Mouse (Mus musculus) adrenal gland, adult 2 months (tissue): ENCODE data around the gene Dusp27. TPM values are rescaled to one million over a fixed set of nuclear protein-coding genes. Genes with fewer than 3 reads are reported as not detected.

ENCODE experiments used
- DNase-seq: peaks from one replicate; pipeline ENCODE4 v3.0.0; 2021
- long read RNA-seq: library from polyadenylated mRNA; stranded (forward); transcript quantifications from one replicate; pipeline ENCODE4 v2.0.0, GENCODE M21; 2021
- polyA plus RNA-seq: library from polyadenylated mRNA; depleted of rRNA; stranded (reverse); fragments of >200 nt; gene quantifications from 2 replicates; pipeline ENCODE4 v1.2.3, GENCODE M21; 2012; rRNA removed
- total RNA-seq, 2 experiments: library from RNA; stranded (reverse); gene quantifications; 2 replicates each; pipeline ENCODE4 v1.2.3; 2021

Gene Dusp27
- total RNA-seq (under 1 TPM; 0.07 to 0.12 TPM), polyA plus RNA-seq (0.03 and 0.10 TPM in 2 replicates)
- long read RNA-seq = 0 reads

DNA sequence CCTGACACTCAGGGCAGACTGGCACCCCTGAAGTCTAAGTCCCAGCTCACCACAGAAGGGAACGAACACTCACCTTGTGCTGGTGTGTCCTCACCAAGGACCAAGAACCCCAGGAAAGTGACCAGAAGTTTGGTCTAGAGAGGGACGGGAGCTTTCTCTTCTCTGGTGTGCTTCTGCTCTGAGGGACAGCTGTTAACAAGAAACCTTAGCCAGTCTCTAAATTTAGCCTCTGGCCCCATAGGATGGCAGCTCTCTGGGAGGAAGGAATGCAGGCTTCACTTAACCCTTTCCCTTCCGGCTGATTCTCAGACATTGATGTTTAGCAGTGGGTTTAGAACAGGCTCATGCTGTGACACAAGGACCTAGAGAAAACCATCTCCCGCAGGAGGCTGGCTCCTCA, at the start of gene Dusp27:
Gene Dusp27, minus strand, starts transcription at position 204 of the 400 bp plus-strand sequence.
- DNase-seq = no peak

DNA sequence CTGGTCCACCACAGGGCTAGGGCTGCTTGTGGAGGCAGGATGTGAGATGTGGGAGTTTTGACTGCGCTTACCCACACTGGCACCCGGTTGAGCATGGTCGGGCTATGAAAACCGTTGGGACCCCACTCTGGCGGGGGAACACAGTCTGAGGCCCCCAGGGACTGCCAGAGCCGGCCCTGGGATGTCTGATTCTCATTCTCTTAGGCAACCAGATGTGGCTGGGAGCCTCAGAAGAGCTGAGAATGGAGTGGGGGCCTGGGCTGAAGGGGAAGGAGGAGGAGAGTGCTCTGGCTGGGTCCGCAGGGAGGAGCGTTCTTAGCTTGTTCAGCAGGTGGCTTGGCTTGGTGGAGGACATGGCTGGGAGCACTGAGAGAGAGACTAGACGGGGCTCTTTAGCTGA, 45.9 kb upstream of the Dusp27 start:
- no peak for DNase-seq

DNA sequence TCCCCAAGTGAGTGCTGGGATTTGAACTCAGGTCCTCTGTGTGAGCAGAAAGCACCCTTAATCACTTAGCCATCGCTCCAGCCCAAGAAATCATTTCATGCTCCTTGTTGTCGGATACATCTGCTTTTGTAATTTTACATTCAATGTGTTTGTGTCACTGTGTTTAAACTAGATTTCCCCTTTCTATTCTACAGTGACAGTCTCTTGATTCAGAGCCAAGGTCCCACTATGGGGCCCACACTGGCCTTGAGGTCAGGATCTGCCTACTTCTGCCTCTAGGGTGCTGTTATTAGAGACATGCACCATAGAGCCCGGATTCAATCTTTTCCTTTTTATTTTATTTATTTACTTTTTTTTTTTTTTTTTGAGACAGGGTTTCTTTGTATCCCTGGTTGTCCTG, 45.3 kb upstream of the Dusp27 start:
- peak; percentile 10 for DNase-seq

DNA sequence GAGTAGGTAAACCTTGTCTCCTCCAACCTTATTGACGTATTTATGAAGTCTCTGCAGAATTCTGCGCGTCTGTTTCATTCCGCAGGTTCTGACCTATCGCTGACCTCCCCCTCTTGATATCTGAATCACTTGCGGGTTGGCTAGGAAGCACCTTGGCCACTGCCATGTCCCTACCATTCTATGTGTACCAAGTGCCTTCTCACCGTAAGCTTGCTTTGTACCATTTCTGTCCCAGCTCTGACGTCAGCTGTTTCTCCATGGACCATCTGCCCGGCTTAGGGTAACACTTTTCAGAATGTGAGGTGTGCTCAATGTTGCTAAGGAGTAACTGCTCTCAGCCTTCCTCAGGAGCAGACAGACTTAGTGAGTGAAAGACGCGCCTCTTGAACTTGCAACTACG, 43.1 kb upstream of the Dusp27 start:
- no peak for DNase-seq

DNA sequence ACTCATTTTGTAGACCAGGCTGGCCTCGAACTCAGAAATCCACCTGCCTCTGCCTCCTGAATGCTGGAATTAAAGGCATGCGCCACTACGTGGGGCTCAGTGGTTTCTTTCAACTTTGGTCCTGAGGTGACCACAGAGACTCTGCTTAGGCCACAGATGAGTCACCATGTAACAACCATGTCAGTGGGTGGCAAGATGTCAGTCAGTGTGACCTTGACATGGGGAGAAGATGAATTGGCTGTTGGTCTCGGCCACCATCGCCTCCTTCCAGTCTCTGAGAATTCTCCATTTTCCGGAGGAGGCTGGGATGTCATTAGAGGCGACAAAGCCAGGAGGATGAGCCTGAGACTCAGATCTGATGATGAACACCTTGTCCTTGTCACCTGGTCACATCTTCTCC, 42.0 kb upstream of the Dusp27 start:
- peak; percentile 51 for DNase-seq

DNA sequence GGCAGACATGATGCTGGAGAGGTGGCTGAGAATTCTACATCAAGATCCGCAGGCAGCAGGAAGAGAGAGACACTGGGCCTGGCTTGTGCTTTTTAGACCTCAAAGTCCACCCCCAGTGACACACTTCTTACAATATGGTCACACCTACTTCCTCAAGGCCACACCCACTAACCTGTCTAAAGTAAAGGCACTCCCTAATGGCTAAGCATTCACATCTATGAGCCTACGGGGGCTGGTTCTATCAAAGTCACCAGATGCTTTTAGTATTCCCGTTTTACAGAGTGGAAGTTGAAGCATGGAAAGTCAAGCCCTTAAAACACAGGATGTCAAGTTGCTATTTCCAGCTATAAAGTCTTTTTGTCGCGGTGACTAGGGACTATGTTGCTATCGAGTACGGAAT, 40.3 kb upstream of the Dusp27 start:
- DNase-seq = no peak

DNA sequence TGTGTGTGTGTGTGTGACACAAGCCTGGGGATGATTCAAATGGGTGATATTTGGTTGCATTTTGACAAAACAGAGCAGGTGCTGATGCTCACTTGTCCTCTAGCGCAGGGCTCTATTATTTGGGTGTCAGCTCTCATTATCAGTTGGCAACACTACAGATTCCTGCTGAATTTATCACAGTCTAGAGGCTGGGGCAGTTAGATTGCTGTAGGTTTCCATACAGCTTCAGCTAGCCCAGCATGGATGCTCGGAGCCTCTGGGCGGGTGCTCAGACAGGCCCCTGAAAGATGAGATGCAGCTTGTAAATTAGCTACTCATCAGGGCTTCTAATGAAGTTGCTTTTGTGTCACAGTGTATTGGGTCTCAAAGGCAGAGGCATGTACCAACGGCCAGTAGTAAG, 39.7 kb upstream of the Dusp27 start:
- no peak for DNase-seq

DNA sequence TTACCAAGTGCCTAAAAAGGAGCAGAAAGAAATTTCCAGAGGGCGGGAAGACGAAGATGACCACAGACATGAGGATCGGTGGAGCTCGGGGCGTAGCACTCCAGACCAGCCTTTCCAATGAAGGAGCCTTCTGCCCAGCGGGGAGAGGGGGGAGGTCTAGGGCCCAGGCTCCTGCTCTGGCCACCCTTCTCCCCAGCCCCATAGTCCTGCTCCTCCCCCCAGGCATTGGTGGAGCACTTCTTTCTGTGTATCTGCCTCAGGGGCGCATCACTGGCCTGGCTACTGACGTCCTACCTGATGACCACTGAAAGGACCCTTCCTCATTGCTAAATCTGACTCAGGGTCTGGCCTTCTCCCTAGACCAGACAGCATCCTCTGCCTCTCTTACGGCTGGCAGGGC, 37.4 kb upstream of the Dusp27 start:
- DNase-seq = no peak

- no peak for DNase-seq
These were observed 36.9 kb upstream of the Dusp27 start for GRCm38 (mm10) chr1:166164580-166164979.

- peak; percentile 60 for DNase-seq
These were observed 33.1 kb upstream of the Dusp27 start for GRCm38 (mm10) chr1:166160569-166161445.

- no peak for DNase-seq
These were observed 32.4 kb upstream of the Dusp27 start for GRCm38 (mm10) chr1:166160111-166160510.

- no peak for DNase-seq
These were observed 30.9 kb upstream of the Dusp27 start for GRCm38 (mm10) chr1:166158664-166159063.

GRCm38 (mm10) chr1:166157712-166158111, 30.0 kb upstream of the Dusp27 start:
- no peak for DNase-seq

- DNase-seq = no peak
These were observed 27.4 kb upstream of the Dusp27 start for GRCm38 (mm10) chr1:166155113-166155494.

GRCm38 (mm10) chr1:166154162-166155112, 26.7 kb upstream of the Dusp27 start:
- peak; percentile 56 for DNase-seq

DNA sequence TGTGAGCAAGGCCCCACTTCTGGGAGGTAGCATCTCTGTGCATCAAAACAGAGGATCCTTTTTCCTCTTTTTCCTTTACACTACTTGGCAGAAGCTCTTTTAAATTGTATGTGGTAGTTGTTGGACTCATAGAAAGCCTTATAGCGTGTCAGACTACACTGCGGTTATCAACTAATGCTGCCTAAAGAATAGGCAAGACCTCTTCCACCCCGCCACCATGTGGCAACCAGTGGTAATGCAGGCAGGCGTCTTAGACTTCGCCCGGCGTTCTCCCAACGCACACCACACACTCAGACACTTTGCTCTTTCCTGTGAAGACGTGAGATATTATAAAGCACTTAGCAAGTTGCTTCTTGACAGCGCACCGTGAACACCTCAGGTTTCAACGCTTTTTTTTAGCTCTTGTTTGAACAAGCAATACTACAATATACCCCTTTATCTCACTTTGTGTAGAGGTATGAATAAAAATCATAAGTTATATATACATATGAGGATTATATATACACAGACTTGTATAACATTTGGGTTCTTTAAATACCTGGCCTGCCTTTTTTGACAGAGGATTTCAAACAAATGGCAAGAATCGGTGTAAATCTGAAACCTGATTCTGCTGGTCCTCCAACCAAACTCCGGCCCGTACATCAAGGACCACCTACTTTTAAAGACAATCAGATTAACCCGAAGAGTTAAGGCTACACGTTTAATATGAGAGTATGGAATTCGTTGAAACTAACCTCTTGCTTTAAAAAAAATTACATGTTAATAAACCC, 25.8 kb upstream of the Dusp27 start:
- DNase-seq = peak; percentile 84

DNA sequence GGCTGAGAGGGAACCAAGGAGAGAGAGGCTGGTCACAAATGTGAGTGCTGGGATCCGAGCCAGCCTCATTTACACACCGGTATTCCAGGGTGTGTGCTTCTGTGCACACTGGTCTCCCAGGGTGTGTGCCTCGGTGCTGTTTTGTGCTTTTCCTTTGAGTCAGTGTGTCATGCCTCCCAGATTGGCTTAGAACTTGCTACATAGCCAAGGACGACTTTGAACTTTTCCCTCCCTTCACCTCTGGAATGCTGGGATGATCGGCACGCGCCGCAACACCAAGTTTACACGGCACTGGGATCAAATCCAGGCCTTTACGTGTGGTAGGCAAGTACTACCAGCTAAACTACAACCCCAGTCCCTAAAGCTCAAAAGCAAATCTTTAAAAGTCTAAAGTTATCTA, 24.3 kb upstream of the Dusp27 start:
- DNase-seq = no peak

DNA sequence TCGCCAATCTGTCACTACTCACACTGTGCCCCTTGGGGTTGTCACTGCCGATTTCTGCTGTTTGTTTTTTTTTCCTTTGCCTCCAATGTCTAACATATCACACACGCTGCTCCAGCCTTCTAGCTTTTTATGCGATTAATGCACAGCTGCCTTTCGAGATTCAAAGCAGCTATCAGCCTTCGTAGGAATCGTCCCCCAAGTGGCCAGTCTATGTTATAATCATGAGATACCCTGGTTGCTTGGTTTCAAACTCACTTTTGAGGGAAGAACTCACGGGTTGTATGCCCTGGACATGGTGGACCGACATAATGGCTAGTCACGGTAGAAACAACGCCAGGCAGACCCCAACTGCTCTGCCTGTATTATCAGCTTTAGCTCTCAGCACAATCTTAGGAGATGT, 23.6 kb upstream of the Dusp27 start:
- DNase-seq = no peak

DNA sequence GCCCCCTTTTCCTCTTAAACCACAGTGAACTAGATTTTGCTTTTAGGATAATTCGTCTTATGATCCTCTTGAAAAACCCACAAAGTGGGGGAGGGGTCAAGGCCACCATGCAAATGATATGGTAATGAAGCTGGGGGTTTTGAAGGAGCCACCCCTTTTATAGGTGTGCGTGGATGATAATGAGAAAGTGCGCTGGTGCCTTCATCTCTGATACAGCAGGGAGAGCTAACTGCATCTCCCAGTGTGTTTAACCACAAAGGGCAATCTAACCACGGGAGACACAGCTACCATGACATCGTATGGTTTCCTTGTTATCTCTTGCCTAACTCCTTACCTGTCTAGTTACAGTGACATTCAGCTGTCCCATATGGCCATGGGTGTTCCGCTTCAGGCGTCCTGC, 22.3 kb upstream of the Dusp27 start:
- DNase-seq = no peak

DNA sequence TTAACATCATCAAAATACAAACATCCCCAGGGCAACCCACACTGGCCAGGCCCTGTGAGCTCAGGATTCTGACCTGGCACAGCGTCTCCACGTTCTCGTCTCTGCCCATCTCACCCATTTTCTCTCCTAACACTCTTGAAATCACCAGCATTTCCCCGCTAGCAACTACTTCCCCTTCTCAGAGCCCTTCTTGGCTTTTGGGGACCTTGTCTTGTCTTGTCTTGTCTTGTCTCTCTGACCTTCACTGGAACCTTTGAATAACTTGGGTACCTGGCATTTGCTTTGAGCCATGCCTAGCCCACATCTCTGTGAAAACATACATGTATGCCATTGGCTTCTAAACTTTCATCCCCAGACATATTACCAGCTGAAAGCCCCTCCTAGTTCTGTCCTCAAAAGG, 21.7 kb upstream of the Dusp27 start:
- DNase-seq = no peak

- no peak for DNase-seq
These were observed 19.9 kb upstream of the Dusp27 start for GRCm38 (mm10) chr1:166147657-166148056.

DNA sequence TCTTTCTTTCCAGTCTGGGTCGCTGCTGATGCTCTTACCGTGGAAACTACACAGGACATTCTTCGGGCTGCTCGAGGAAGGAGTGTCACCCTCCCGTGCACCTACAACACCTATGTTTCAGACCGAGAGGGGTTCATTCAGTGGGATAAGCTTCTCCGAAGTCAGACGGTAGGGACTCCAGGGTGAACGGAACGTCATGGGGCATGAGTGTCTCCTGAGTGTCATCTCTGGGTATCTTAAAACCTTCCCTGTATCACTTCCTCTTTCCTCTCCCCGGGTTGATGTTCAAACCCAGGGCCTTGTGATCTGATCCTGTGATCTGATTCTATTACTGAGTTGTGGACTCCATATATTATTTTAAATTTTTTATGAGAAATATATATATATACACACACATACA, 18.9 kb upstream of the Dusp27 start:
- no peak for DNase-seq
